In the genomic region with DNA sequence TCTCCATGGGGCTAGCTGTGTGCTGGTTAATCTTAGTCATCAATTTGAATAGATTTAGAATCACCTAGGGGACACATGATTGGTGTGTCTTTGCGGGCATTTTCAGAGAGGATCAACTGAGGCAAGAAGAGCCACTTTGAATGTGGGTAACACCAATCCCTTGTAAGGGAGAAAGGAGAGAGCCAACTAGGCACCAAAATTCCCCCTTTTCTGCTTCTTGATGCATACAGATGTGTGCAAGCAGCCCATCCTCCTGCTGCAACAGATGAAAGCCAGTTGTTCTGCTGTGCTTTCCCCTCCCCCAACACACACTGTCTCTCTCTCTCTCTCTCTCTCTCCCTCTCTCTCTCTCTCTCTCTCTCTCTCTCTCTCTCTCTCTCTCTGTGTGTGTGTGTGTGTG, we compare ENCODE assay signal across 31 mouse cellular contexts. TPM values are rescaled to one million over a fixed set of nuclear protein-coding genes. Genes with fewer than 3 reads are reported as not detected.
"Had no signal": no experiment of that assay in that cellular context is flagged by ENCODE, and none has a peak within 500 bp of the region (broad histone marks: within the 10 kb centered on the region; RNA-seq: fewer than 3 reads in every experiment).

No protein-coding gene starts in this region.

- H3K27ac ChIP-seq: heart, embryonic 13.5 days; heart, embryonic 15.5 days; hindbrain, embryonic 10.5 days; hindbrain, embryonic 12.5 days; hindbrain, embryonic 13.5 days; hindbrain, embryonic 14.5 days; hindbrain, embryonic 15.5 days; hindbrain, postnatal 0 days; intestine, embryonic 15.5 days; kidney, embryonic 15.5 days; kidney, postnatal 0 days; layer of hippocampus, adult 2 months; left cerebral cortex, adult 2 months had no signal

- H3K9ac ChIP-seq: heart, embryonic 12.5 days; heart, embryonic 13.5 days; heart, embryonic 15.5 days; hindbrain, embryonic 12.5 days; hindbrain, embryonic 13.5 days; hindbrain, embryonic 14.5 days; hindbrain, embryonic 15.5 days; intestine, embryonic 15.5 days; kidney, embryonic 15.5 days had no signal

- H3K4me3 ChIP-seq: heart, embryonic 12.5 days; heart, embryonic 13.5 days; heart, embryonic 15.5 days; hindbrain, embryonic 10.5 days; hindbrain, embryonic 12.5 days; hindbrain, embryonic 13.5 days; hindbrain, embryonic 15.5 days; intestine, embryonic 15.5 days; kidney, embryonic 15.5 days; layer of hippocampus, adult 2 months; left cerebral cortex, adult 2 months had no signal

- H3K9me3 ChIP-seq: heart, embryonic 12.5 days; heart, embryonic 13.5 days; heart, embryonic 15.5 days; hindbrain, embryonic 10.5 days; hindbrain, embryonic 12.5 days; hindbrain, embryonic 13.5 days; hindbrain, embryonic 15.5 days; intestine, embryonic 15.5 days; kidney, embryonic 15.5 days had no signal

- DNase-seq: heart, postnatal 10 days; heart, postnatal 14 days; heart, postnatal 36 days; kidney, adult 11 months; kidney, adult 18-20 months; kidney, adult 2 months; kidney, adult 8-10 months; kidney, adult 9 months; kidney, postnatal 10 days; kidney, postnatal 14 days; kidney, postnatal 25 days; kidney, postnatal 36 days; kidney, postnatal 4 days; layer of hippocampus, adult 9-11 months; layer of hippocampus, postnatal 36 days had no signal

- H3K4me1 ChIP-seq: heart, embryonic 12.5 days; heart, embryonic 15.5 days; hindbrain, embryonic 10.5 days; hindbrain, embryonic 12.5 days; intestine, embryonic 15.5 days; kidney, embryonic 15.5 days had no signal

- H3K4me2 ChIP-seq: heart, embryonic 11.5 days; heart, embryonic 12.5 days; heart, embryonic 13.5 days; heart, embryonic 15.5 days; hindbrain, embryonic 12.5 days; hindbrain, embryonic 13.5 days; hindbrain, embryonic 14.5 days; hindbrain, embryonic 15.5 days; intestine, embryonic 15.5 days; kidney, embryonic 15.5 days had no signal

- H3K27me3 ChIP-seq: heart, embryonic 12.5 days; heart, embryonic 13.5 days; heart, embryonic 15.5 days; hindbrain, embryonic 12.5 days; hindbrain, embryonic 13.5 days; hindbrain, embryonic 15.5 days; intestine, embryonic 15.5 days; kidney, embryonic 15.5 days had no signal

- H3K36me3 ChIP-seq: heart, embryonic 12.5 days; heart, embryonic 13.5 days; heart, embryonic 15.5 days; hindbrain, embryonic 10.5 days; hindbrain, embryonic 12.5 days; hindbrain, embryonic 13.5 days; hindbrain, embryonic 15.5 days; intestine, embryonic 15.5 days; kidney, embryonic 15.5 days had no signal

RNA-seq across cellular contexts. Expression of gene Lmcd1, which starts 9.2 kb away (rescaled TPM):
- polyA plus RNA-seq: inflammation-experienced regulatory T-cells, adult 6 months had no signal
